Mouse (Mus musculus) hindbrain, embryonic 12.5 days (tissue): ENCODE data around the gene Fsd2. TPM values are rescaled to one million over a fixed set of nuclear protein-coding genes. Genes with fewer than 3 reads are reported as not detected.

ENCODE experiments used
- ATAC-seq: fragments of 200-750 bp; cut with Nextera tagmentation; 2 replicates; pipeline ENCODE4 v1.8.0; 2017; ENCODE audit warnings: moderate TSS enrichment; ENCODE audit not compliant: low FRiP score
- H3K27ac ChIP-seq: fragments of 300-500 bp; sonication (generic); 2 replicates; pipeline ENCODE4 v1.5.1; 2016; ENCODE audit warnings: mild to moderate bottlenecking
- H3K27me3 ChIP-seq: fragments of 300-500 bp; sonication (generic); 2 replicates; pipeline ENCODE4 v1.6.1; 2016; ENCODE audit warnings: mild to moderate bottlenecking
- H3K36me3 ChIP-seq: fragments of 300-500 bp; sonication (generic); 2 replicates; pipeline ENCODE4 v1.6.1; 2016; ENCODE audit warnings: mild to moderate bottlenecking
- H3K4me1 ChIP-seq: fragments of 300-500 bp; sonication (generic); 2 replicates; pipeline ENCODE4 v1.6.1; 2016
- H3K4me2 ChIP-seq: fragments of 300-500 bp; sonication (generic); replicated peaks from 2 replicates; pipeline ENCODE4 v1.6.1; 2016; ENCODE audit warnings: mild to moderate bottlenecking
- H3K4me3 ChIP-seq: fragments of 300-500 bp; sonication (generic); 2 replicates; pipeline ENCODE4 v1.5.1; 2016; ENCODE audit warnings: mild to moderate bottlenecking
- H3K9ac ChIP-seq: fragments of 300-500 bp; sonication (generic); 2 replicates; pipeline ENCODE4 v1.6.1; 2016; ENCODE audit warnings: mild to moderate bottlenecking, moderate library complexity
- H3K9me3 ChIP-seq: fragments of 300-500 bp; sonication (generic); replicated peaks from 2 replicates; pipeline ENCODE4 v1.6.1; 2016; ENCODE audit warnings: mild to moderate bottlenecking
- WGBS: fragments of 180-500 bp; shearing (Covaris S2); methylation state at CpG from one replicate; pipeline ENCODE4 v1.1.7; 2016; 5-methylcytosine and 5-hydroxymethylcytosine counted together
- polyA plus RNA-seq: library from polyadenylated mRNA; unstranded; fragments of >200 nt; fragmentation: Nextera tagmentation; extraction: Ambion mirVana; gene quantifications from 2 replicates; pipeline ENCODE4 v1.2.1, GENCODE M21; 2016

Fsd2 gene
- polyA plus RNA-seq, 1 experiment from 2014 or later: 0.53 TPM

DNA sequence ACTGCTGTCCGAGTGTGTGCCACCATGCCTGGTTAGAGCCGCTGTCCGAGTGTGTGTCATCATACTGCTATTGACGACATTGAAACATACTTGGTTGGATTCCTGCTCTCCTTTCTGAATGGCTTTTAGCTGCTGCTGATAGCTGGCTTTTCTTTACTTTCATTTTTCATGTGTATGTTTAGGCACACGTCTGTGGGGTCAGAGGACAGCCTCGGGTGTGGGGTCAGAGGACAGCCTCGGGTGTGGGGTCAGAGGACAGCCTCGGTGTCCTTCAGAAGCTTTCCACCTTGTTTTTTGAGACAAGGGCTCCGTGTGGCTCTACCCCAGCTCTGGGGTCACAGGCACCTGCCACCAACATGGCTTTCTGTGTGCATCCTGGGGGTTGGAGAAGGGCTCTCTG lies 25.9 kb upstream of the Fsd2 start:
- H3K4me1 ChIP-seq: no peaks in the 10 kb centered on the region
- no peak overlapping the region for H3K9ac ChIP-seq
- no peak for ATAC-seq
- no peak overlapping the region for H3K4me2 ChIP-seq
- no peaks in the 10 kb centered on the region for H3K27me3 ChIP-seq
- H3K36me3 ChIP-seq: peaks cover 75% of the 10 kb centered on the region
- no peak overlapping the region for H3K27ac ChIP-seq
- H3K9me3 ChIP-seq: no peaks in the 10 kb centered on the region
- no peak overlapping the region for H3K4me3 ChIP-seq
- 89% methylated on average over 9 of the region's 9 CpGs for WGBS

DNA sequence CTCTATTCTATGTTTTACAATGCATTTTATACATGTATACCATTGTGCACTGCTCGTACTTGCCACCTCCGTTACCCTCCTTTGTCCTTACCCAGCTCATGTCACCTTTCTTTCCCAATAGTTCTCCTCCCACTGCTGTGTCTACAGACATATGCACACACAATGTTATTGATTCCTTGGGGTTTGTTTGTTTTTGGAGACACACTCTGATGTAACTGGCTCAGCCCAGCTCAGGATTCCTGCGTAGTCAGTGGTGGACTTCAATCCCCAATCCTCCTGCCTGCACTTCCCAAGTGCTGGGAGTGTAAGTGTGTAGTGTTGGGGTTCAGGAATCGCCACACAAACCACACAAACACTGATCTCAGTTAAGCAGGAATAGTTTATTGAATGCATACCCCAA lies 20.5 kb upstream of the Fsd2 start:
- 80% methylated on average over 4 of the region's 4 CpGs for WGBS
- peaks cover 46% of the 10 kb centered on the region for H3K36me3 ChIP-seq

GRCm38 (mm10) chr7:81585326-81585725 lies 18.6 kb upstream of the Fsd2 start:
- no peaks in the 10 kb centered on the region for H3K9me3 ChIP-seq
- H3K4me3 ChIP-seq: no peak overlapping the region
- peaks cover 36% of the 10 kb centered on the region for H3K36me3 ChIP-seq
- no peak for ATAC-seq
- H3K4me2 ChIP-seq: no peak overlapping the region
- H3K27ac ChIP-seq: no peak overlapping the region
- H3K9ac ChIP-seq: no peak overlapping the region
- WGBS: 91% methylated on average over 7 of the region's 7 CpGs
- no peaks in the 10 kb centered on the region for H3K4me1 ChIP-seq
- H3K27me3 ChIP-seq: no peaks in the 10 kb centered on the region

More for the DNA sequence above, 20.5 kb upstream of the Fsd2 start:
- Histone ChIP-seq H3K9me3 (no peaks in the 10 kb centered on the region), H3K9ac (no peak overlapping the region), H3K27ac (no peak overlapping the region), H3K4me2 (no peak overlapping the region), H3K27me3 (no peaks in the 10 kb centered on the region), H3K4me1 (no peaks in the 10 kb centered on the region), H3K4me3 (no peak overlapping the region)
- no peak for ATAC-seq

DNA sequence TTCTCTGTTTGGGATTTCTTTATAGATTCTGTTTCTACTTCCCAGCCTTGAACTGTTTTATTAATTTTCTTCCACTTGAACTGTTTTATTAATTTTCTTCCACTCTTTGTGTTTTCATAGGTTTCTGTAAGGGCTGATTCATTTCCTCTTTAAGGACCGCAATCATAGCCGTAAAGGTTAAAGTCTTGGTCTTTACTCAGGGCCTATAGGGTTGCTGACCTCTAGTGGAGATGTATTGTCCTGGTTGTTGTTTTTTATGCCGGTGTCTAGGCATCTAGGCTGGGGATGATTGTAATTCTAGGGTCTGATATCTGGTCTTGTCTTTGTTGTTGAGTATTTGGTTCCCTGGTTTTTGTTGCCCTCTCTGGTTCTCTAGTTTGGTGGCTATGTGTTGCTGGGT lies 16.8 kb upstream of the Fsd2 start:
- no peak for ATAC-seq
- Histone ChIP-seq H3K4me3 (no peak overlapping the region), H3K27me3 (no peaks in the 10 kb centered on the region), H3K4me2 (no peak overlapping the region), H3K4me1 (no peaks in the 10 kb centered on the region), H3K27ac (no peak overlapping the region), H3K36me3 (peaks cover 33% of the 10 kb centered on the region), H3K9me3 (no peaks in the 10 kb centered on the region), H3K9ac (no peak overlapping the region)
- WGBS: 79% methylated on average over 3 of the region's 3 CpGs

- Histone ChIP-seq H3K9ac (no peak overlapping the region), H3K27me3 (no peaks in the 10 kb centered on the region), H3K27ac (no peak overlapping the region), H3K9me3 (no peaks in the 10 kb centered on the region), H3K36me3 (peaks cover 26% of the 10 kb centered on the region), H3K4me2 (no peak overlapping the region), H3K4me3 (no peak overlapping the region), H3K4me1 (no peaks in the 10 kb centered on the region)
- WGBS: 97% methylated on average over 5 of the region's 5 CpGs
- no peak for ATAC-seq
Observed at GRCm38 (mm10) chr7:81579312-81579711, 12.6 kb upstream of the Fsd2 start.

GRCm38 (mm10) chr7:81578413-81578812 lies 11.7 kb upstream of the Fsd2 start:
- no peaks in the 10 kb centered on the region for H3K27me3 ChIP-seq
- no peak for ATAC-seq
- H3K27ac ChIP-seq: no peak overlapping the region
- H3K4me3 ChIP-seq: no peak overlapping the region
- H3K9me3 ChIP-seq: no peaks in the 10 kb centered on the region
- WGBS: 86% methylated on average over 7 of the region's 7 CpGs
- H3K4me1 ChIP-seq: 0 out of 2 replicates have a peak, but pooled peaks cover 3% of the 10 kb centered on the region
- no peak overlapping the region for H3K9ac ChIP-seq
- H3K36me3 ChIP-seq: peaks cover 26% of the 10 kb centered on the region
- no peak overlapping the region for H3K4me2 ChIP-seq

DNA sequence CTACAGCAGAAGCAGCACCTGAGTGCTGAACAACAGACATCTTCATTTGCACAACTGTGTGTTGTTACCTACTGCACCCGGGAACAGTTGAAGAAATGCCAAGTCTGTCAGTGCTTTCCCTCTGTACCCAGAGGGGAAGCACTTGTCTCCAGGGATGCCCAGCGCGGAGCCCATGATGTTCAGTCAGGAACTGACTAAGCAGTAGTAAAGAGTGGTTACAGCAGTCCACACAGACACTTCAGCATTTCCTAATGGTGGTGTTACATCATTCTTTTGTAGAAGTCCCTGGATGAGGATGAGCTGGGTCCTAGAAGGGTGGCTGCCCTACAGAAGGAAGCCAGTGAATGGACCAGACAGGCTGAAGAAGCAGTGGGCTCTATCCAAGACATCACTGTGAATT lies 11.1 kb upstream of the Fsd2 start:
- no peak for ATAC-seq
- Histone ChIP-seq H3K27me3 (no peaks in the 10 kb centered on the region), H3K9me3 (no peaks in the 10 kb centered on the region), H3K4me3 (no peak overlapping the region), H3K27ac (no peak overlapping the region), H3K4me2 (no peak overlapping the region), H3K4me1 (peaks cover 7% of the 10 kb centered on the region), H3K36me3 (peaks cover 26% of the 10 kb centered on the region), H3K9ac (no peak overlapping the region)
- 96% methylated on average over 3 of the region's 3 CpGs for WGBS

- H3K4me1 ChIP-seq: peaks cover 16% of the 10 kb centered on the region
- H3K27me3 ChIP-seq: no peaks in the 10 kb centered on the region
- WGBS: 95% methylated on average over 10 of the region's 10 CpGs
- peaks cover 26% of the 10 kb centered on the region for H3K36me3 ChIP-seq
- no peak overlapping the region for H3K4me3 ChIP-seq
- no peaks in the 10 kb centered on the region for H3K9me3 ChIP-seq
- no peak overlapping the region for H3K27ac ChIP-seq
- no peak for ATAC-seq
- H3K9ac ChIP-seq: no peak overlapping the region
- no peak overlapping the region for H3K4me2 ChIP-seq
Observed at GRCm38 (mm10) chr7:81575606-81576005, 8.9 kb upstream of the Fsd2 start.

DNA sequence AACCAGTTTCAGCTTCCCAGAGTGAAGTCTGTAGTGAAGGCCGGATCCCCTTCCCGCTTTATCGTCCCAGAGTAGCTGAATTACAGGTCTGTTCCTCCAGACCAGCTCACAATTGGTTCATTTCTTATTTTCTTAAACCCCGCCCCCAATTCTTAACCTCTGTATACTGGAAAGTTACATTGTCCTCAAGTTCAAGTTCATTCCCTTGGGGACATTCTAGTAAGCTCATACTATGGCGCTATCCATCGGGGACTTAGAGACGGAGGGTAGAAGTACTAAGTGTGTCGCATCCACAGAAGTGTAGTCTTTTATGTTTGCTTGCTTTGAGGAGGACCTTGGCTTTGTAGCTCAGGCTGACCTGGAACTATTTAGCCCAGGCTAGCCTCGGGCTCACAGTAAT lies 7.1 kb upstream of the Fsd2 start:
- whole genome bisulfite sequencing: 94% methylated on average over 9 of the region's 9 CpGs

GRCm38 (mm10) chr7:81573397-81573796 lies 6.7 kb upstream of the Fsd2 start:
- Histone ChIP-seq H3K4me2 (no peak overlapping the region), H3K27me3 (no peaks in the 10 kb centered on the region), H3K9me3 (no peaks in the 10 kb centered on the region), H3K4me1 (peaks cover 16% of the 10 kb centered on the region), H3K9ac (no peak overlapping the region), H3K4me3 (no peak overlapping the region), H3K27ac (no peak overlapping the region), H3K36me3 (peaks cover 20% of the 10 kb centered on the region)
- WGBS: 90% methylated on average over 6 of the region's 6 CpGs
- ATAC-seq: no peak

More for the DNA sequence above, 7.1 kb upstream of the Fsd2 start:
- no peak overlapping the region for H3K27ac ChIP-seq
- no peak overlapping the region for H3K9ac ChIP-seq
- no peak overlapping the region for H3K4me2 ChIP-seq
- H3K36me3 ChIP-seq: peaks cover 22% of the 10 kb centered on the region
- H3K9me3 ChIP-seq: no peaks in the 10 kb centered on the region
- H3K4me1 ChIP-seq: peaks cover 16% of the 10 kb centered on the region
- no peak overlapping the region for H3K4me3 ChIP-seq
- H3K27me3 ChIP-seq: no peaks in the 10 kb centered on the region
- ATAC-seq: no peak

DNA sequence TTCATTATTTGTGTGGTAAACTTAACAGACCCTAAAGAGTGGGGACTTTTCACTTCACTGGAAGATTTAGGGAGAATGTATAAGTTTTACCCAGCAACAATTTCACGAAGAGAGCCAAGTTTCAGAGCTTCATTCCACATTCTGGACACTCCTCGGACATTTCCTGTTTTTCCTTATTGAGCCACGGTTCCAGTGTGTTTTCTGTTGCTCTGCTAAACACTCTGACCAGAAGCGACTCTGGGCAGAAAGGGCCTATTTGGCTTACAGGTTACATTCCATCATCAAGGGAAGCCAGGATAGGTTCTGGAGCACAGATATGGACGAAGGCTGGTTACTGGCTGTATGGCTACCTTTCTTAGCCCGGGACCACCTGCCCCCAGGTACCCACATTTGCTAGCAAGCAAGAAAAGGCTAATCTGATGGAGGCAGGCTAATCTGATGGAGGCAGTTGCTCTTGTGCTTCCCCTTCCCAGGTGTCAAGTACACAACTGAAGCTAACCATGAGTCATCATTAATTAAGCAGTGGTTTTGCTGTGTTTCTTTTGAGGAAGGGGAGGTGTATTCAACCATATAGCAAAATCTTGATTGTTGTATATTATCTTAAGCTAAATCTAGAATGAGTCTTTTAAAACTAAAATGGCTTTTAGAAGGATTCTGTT lies 6.0 kb upstream of the Fsd2 start:
- no peak for ATAC-seq
- H3K9me3 ChIP-seq: no peaks in the 10 kb centered on the region
- H3K4me1 ChIP-seq: peaks cover 16% of the 10 kb centered on the region
- H3K27me3 ChIP-seq: no peaks in the 10 kb centered on the region
- peak overlapping the region; percentile 59 for H3K4me2 ChIP-seq
- H3K36me3 ChIP-seq: peaks cover 14% of the 10 kb centered on the region
- no peak overlapping the region for H3K9ac ChIP-seq
- no peak overlapping the region for H3K27ac ChIP-seq
- peak overlapping the region; percentile 75 for H3K4me3 ChIP-seq
- 77% methylated on average over 6 of the region's 6 CpGs for WGBS

- H3K4me1 ChIP-seq: peaks cover 16% of the 10 kb centered on the region
- no peaks in the 10 kb centered on the region for H3K9me3 ChIP-seq
- H3K9ac ChIP-seq: peak overlapping the region; percentile 89
- no peaks in the 10 kb centered on the region for H3K27me3 ChIP-seq
- ATAC-seq: no peak
- peak overlapping the region; percentile 59 for H3K4me2 ChIP-seq
- peak overlapping the region; percentile 97 for H3K27ac ChIP-seq
- peak overlapping the region; percentile 75 for H3K4me3 ChIP-seq
- 22% methylated on average over 15 of the region's 15 CpGs for WGBS
- H3K36me3 ChIP-seq: peaks cover 12% of the 10 kb centered on the region
Observed at GRCm38 (mm10) chr7:81571941-81572441, 5.2 kb upstream of the Fsd2 start.
